Mouse (Mus musculus) ES-Bruce4 (cell line): ENCODE measurements around the gene Tln1.

Experiments used
- CTCF ChIP-seq: IDR thresholded peaks from one replicate; pipeline ENCODE4 v1.8.1; 2011; ENCODE audit warnings: low read depth, low read length
- EP300 ChIP-seq: IDR thresholded peaks from 2 replicates; pipeline ENCODE4 v1.6.1; 2011; ENCODE audit warnings: low read depth, low read length; ENCODE audit not compliant: insufficient read depth
- POLR2A ChIP-seq: IDR thresholded peaks from one replicate; pipeline ENCODE4 v1.8.1; 2011; ENCODE audit warnings: low read length; ENCODE audit not compliant: insufficient read depth

DNA sequence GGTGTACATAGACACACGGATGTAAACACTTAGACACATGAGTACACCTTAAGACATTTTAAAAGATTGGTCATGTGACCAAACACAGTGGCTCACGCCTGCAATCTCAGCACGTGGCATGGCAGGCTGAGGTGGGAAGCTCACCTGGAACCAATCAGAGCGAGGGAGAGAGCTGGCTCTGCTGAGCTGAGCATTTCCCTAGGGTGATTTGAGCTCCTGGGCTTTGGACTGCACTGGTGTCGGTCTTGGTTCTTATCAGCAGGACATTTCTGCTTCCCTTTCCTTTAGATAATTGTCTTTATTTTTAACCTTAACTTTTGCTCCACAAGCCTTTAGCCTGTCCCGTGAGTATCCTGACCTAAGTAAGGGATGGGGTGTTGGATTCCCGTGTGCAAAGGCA, 25.2 kb upstream of the Tln1 start:
- TF ChIP-seq POLR2A, result no peak
- TF ChIP-seq CTCF, result no peak
- no peak for TF ChIP-seq EP300
